12 mouse cellular contexts compared by ENCODE assay signal in genomic region chr10:7582157-7582890, GRCm38 (mm10). TPM values are rescaled to one million over a fixed set of nuclear protein-coding genes. Genes with fewer than 3 reads are reported as not detected.
A peak's percentile ranks its signal among the peaks of the same experiment; 100 is the strongest.
DNase-seq lines count a peak whose midpoint lies in the region; ATAC-seq and TF ChIP-seq lines count a peak whose summit lies in the region.
"Had no signal": no experiment of that assay in that cellular context is flagged by ENCODE, and none has a peak within 500 bp of the region (broad histone marks: within the 10 kb centered on the region; RNA-seq: fewer than 3 reads in every experiment).

No protein-coding gene starts in this region.

- H3K9ac ChIP-seq in hindbrain, embryonic 14.5 days = no peak overlapping the region
- H3K9ac ChIP-seq in hindbrain, embryonic 11.5 days (ENCODE audit: low read depth, low read length) = no peak overlapping the region
- no peak overlapping the region for H3K9ac ChIP-seq in intestine, embryonic 16.5 days (ENCODE audit: low read depth, low read length)
- no peak overlapping the region for H3K9ac ChIP-seq in stomach, postnatal 0 days (ENCODE audit: low read length)
- H3K9ac ChIP-seq in kidney, embryonic 16.5 days (replicated peaks; ENCODE audit: low read length) = no peak overlapping the region

- no peaks in the 10 kb centered on the region for H3K27me3 ChIP-seq in hindbrain, embryonic 14.5 days (ENCODE audit: control insufficient read depth, insufficient read depth, low read length)
- no peaks in the 10 kb centered on the region for H3K27me3 ChIP-seq in hindbrain, embryonic 11.5 days (ENCODE audit: control insufficient read depth, insufficient read depth, low read length)
- H3K27me3 ChIP-seq in intestine, embryonic 16.5 days (replicated peaks; ENCODE audit: control insufficient read depth, insufficient read depth, low read length) = 0 out of 2 replicates have a peak, but pooled peaks cover 3% of the 10 kb centered on the region
- H3K27me3 ChIP-seq in stomach, postnatal 0 days (ENCODE audit: control insufficient read depth, insufficient read depth, low read length) = no peaks in the 10 kb centered on the region
- no peaks in the 10 kb centered on the region for H3K27me3 ChIP-seq in kidney, embryonic 16.5 days (ENCODE audit: insufficient read depth, low read length)

- no peaks in the 10 kb centered on the region for H3K4me1 ChIP-seq in hindbrain, embryonic 14.5 days (replicated peaks; ENCODE audit: control insufficient read depth, insufficient read depth, low read length)
- H3K4me1 ChIP-seq in hindbrain, embryonic 11.5 days (replicated peaks; ENCODE audit: control insufficient read depth, insufficient read depth, low read length) = no peaks in the 10 kb centered on the region
- no peaks in the 10 kb centered on the region for H3K4me1 ChIP-seq in intestine, embryonic 16.5 days (ENCODE audit: control insufficient read depth, insufficient read depth, low read length)
- no peaks in the 10 kb centered on the region for H3K4me1 ChIP-seq in stomach, postnatal 0 days (replicated peaks; ENCODE audit: control insufficient read depth, insufficient read depth)
- no peaks in the 10 kb centered on the region for H3K4me1 ChIP-seq in kidney, embryonic 16.5 days (ENCODE audit: insufficient read depth, low read length)

- intact Hi-C loops in gastrocnemius, postnatal 36 days (cut with DNase I) = no loop called here

- ATAC-seq in hindbrain, embryonic 14.5 days (ENCODE audit: low FRiP score) = peak; percentile 71
- no peak for ATAC-seq in hindbrain, embryonic 11.5 days (ENCODE audit: low FRiP score)
- 0 out of 2 replicates have a peak, but pooled peaks have one; percentile 42 for ATAC-seq in intestine, embryonic 16.5 days
- peak; percentile 45; the same call in 1 of the 2 replicates for ATAC-seq in stomach, postnatal 0 days (ENCODE audit: low FRiP score, low TSS enrichment)
- ATAC-seq in kidney, embryonic 16.5 days (ENCODE audit: low FRiP score, low TSS enrichment) = no peak

- no peak for DNase-seq in hindbrain, embryonic 14.5 days (ENCODE audit: low spot score)
- no peak for DNase-seq in hindbrain, embryonic 11.5 days (ENCODE audit: low spot score)
- DNase-seq in brain, adult 2 months (ENCODE audit: low read depth, low spot score) = peak; percentile 75
- no peak for DNase-seq in stomach, postnatal 0 days (ENCODE audit: low spot score)
- no peak for DNase-seq in gastrocnemius, postnatal 36 days
- DNase-seq: adrenal gland, postnatal 36 days; cerebellum, postnatal 36 days; gastrocnemius, adult 2 months; left cerebral cortex, postnatal 4 days had no signal

- H3K27ac ChIP-seq in hindbrain, embryonic 14.5 days = no peak overlapping the region
- H3K27ac ChIP-seq in hindbrain, embryonic 11.5 days (ENCODE audit: low read depth, low read length) = no peak overlapping the region
- no peak overlapping the region for H3K27ac ChIP-seq in intestine, embryonic 16.5 days (ENCODE audit: low read length)
- no peak overlapping the region for H3K27ac ChIP-seq in stomach, postnatal 0 days (replicated peaks)
- no peak overlapping the region for H3K27ac ChIP-seq in kidney, embryonic 16.5 days (ENCODE audit: low read length)
- H3K27ac ChIP-seq: gastrocnemius, adult 2 months had no signal

- TF ChIP-seq EP300 in stomach, postnatal 0 days (optimal IDR thresholded peaks at IDR 0.05) = no peak

- no peaks in the 10 kb centered on the region for H3K36me3 ChIP-seq in hindbrain, embryonic 14.5 days (replicated peaks; ENCODE audit: control insufficient read depth, insufficient read depth)
- no peaks in the 10 kb centered on the region for H3K36me3 ChIP-seq in hindbrain, embryonic 11.5 days (ENCODE audit: control insufficient read depth, insufficient read depth, low read length)
- H3K36me3 ChIP-seq in intestine, embryonic 16.5 days (ENCODE audit: control insufficient read depth, insufficient read depth, low read length) = no peaks in the 10 kb centered on the region
- H3K36me3 ChIP-seq in stomach, postnatal 0 days (ENCODE audit: control insufficient read depth, insufficient read depth, low read length) = no peaks in the 10 kb centered on the region
- no peaks in the 10 kb centered on the region for H3K36me3 ChIP-seq in kidney, embryonic 16.5 days (ENCODE audit: insufficient read depth, low read length)

- H3K4me3 ChIP-seq in hindbrain, embryonic 14.5 days (replicated peaks; ENCODE audit: low read length) = no peak overlapping the region
- H3K4me3 ChIP-seq in hindbrain, embryonic 11.5 days (ENCODE audit: low read depth, low read length) = no peak overlapping the region
- H3K4me3 ChIP-seq in intestine, embryonic 16.5 days (ENCODE audit: low read length) = no peak overlapping the region
- no peak overlapping the region for H3K4me3 ChIP-seq in stomach, postnatal 0 days (ENCODE audit: low read depth, low read length)
- H3K4me3 ChIP-seq in kidney, embryonic 16.5 days (ENCODE audit: low read length) = no peak overlapping the region
- H3K4me3 ChIP-seq: gastrocnemius, adult 2 months; megakaryocyte, embryonic 14.5 days had no signal

- no peak for TF ChIP-seq CTCF in stomach, postnatal 0 days (IDR thresholded peaks at IDR 0.05; ENCODE audit: low read depth)

- no peaks in the 10 kb centered on the region for H3K9me3 ChIP-seq in hindbrain, embryonic 14.5 days (ENCODE audit: control insufficient read depth, low read length)
- H3K9me3 ChIP-seq in hindbrain, embryonic 11.5 days (ENCODE audit: control insufficient read depth, low read length) = no peaks in the 10 kb centered on the region
- no peaks in the 10 kb centered on the region for H3K9me3 ChIP-seq in intestine, embryonic 16.5 days (ENCODE audit: control insufficient read depth, low read length)
- no peaks in the 10 kb centered on the region for H3K9me3 ChIP-seq in stomach, postnatal 0 days (ENCODE audit: control insufficient read depth, low read length)
- H3K9me3 ChIP-seq in kidney, embryonic 16.5 days (ENCODE audit: low read length) = no peaks in the 10 kb centered on the region
- H3K9me3 ChIP-seq: megakaryocyte, embryonic 14.5 days had no signal

- H3K4me2 ChIP-seq in hindbrain, embryonic 14.5 days (replicated peaks) = no peak overlapping the region
- no peak overlapping the region for H3K4me2 ChIP-seq in hindbrain, embryonic 11.5 days (replicated peaks; ENCODE audit: low read depth, low read length)
- no peak overlapping the region for H3K4me2 ChIP-seq in intestine, embryonic 16.5 days (ENCODE audit: low read depth, low read length)
- H3K4me2 ChIP-seq in stomach, postnatal 0 days (replicated peaks; ENCODE audit: low read depth) = no peak overlapping the region
- H3K4me2 ChIP-seq in kidney, embryonic 16.5 days (replicated peaks; ENCODE audit: low read depth, low read length) = no peak overlapping the region

- 37% methylated on average over 11 of the region's 11 CpGs for WGBS in hindbrain, embryonic 14.5 days
- WGBS in hindbrain, embryonic 11.5 days = 41% methylated on average over 11 of the region's 11 CpGs
- WGBS in intestine, embryonic 16.5 days = 25% methylated on average over 11 of the region's 11 CpGs
- WGBS in stomach, postnatal 0 days = 23% methylated on average over 11 of the region's 11 CpGs
- 41% methylated on average over 11 of the region's 11 CpGs for WGBS in kidney, embryonic 16.5 days

RNA-seq across cellular contexts. Expression of gene Lrp11, which starts 7.3 kb away (rescaled TPM):
- 40.5 and 52.5 TPM in 2 replicates for polyA plus RNA-seq in hindbrain, embryonic 14.5 days (2014; fragmentation: Nextera tagmentation; extraction: Ambion mirVana)
- 9.3 and 9.4 TPM in 2 replicates for polyA plus RNA-seq in hindbrain, embryonic 11.5 days (2014; fragmentation: Nextera tagmentation; extraction: Ambion mirVana)
- 3.1 and 3.7 TPM in 2 replicates for polyA plus RNA-seq in intestine, embryonic 16.5 days (2015; fragmentation: Nextera tagmentation; extraction: Ambion mirVana)
- 2.9 and 3.8 TPM in 2 replicates for polyA plus RNA-seq in stomach, postnatal 0 days (2015; fragmentation: Nextera tagmentation; extraction: Ambion mirVana)
- polyA plus RNA-seq in kidney, embryonic 16.5 days (2015; fragmentation: Nextera tagmentation; extraction: Ambion mirVana) = 1.5 and 1.7 TPM in 2 replicates
- 1 to 10 TPM; 1.9 to 2.2 TPM for total RNA-seq in gastrocnemius, postnatal 36 days (2021)

Comparison
In these comparisons a context has a peak if more than half of its experiments do, and no peak if none do; other contexts are left out.
1. ATAC-seq: peak in hindbrain, embryonic 14.5 days (single experiment), intestine, embryonic 16.5 days (single experiment) and stomach, postnatal 0 days (single experiment); none in hindbrain, embryonic 11.5 days (single experiment) and kidney, embryonic 16.5 days (single experiment).